Mouse (Mus musculus): Measurements from ENCODE around the gene Tigd4. TPM values are rescaled to one million over a fixed set of nuclear protein-coding genes. Genes with fewer than 3 reads are reported as not detected.

Gene Tigd4
- polyA plus RNA-seq, 1 experiment from 2014 or later, result 0.15 TPM

GRCm38 (mm10) chr3:84642942-84643341, 49.6 kb downstream of the Tigd4 start:
- no peaks in the 10 kb centered on the region for H3K36me3 ChIP-seq
- no peaks in the 10 kb centered on the region for H3K9me3 ChIP-seq
- no peak overlapping the region for H3K4me3 ChIP-seq
- no peaks in the 10 kb centered on the region for H3K27me3 ChIP-seq
- H3K9ac ChIP-seq, result no peak overlapping the region
- WGBS, result 63% methylated on average over 4 of the region's 4 CpGs
- no peak overlapping the region for H3K27ac ChIP-seq
- ATAC-seq (ENCODE audit: borderline replicate concordance, extremely low read depth, low FRiP score, low TSS enrichment), result no peak
- H3K4me2 ChIP-seq, result no peak overlapping the region
- H3K4me1 ChIP-seq, result peaks cover 9% of the 10 kb centered on the region; the same call in 1 of the 2 replicates

- H3K36me3 ChIP-seq, result no peaks in the 10 kb centered on the region
- ATAC-seq (ENCODE audit: borderline replicate concordance, extremely low read depth, low FRiP score, low TSS enrichment), result no peak
- H3K27me3 ChIP-seq, result no peaks in the 10 kb centered on the region
- no peak overlapping the region for H3K27ac ChIP-seq
- no peak overlapping the region for H3K9ac ChIP-seq
- no peak overlapping the region for H3K4me3 ChIP-seq
- H3K4me2 ChIP-seq, result no peak overlapping the region
- H3K4me1 ChIP-seq, result peaks cover 6% of the 10 kb centered on the region; the same call in 1 of the 2 replicates
- H3K9me3 ChIP-seq, result no peaks in the 10 kb centered on the region
- 66% methylated on average over 9 of the region's 9 CpGs for WGBS
Measured at GRCm38 (mm10) chr3:84645156-84646006, 52.0 kb downstream of the Tigd4 start.

- peaks cover 6% of the 10 kb centered on the region; the same call in 1 of the 2 replicates for H3K4me1 ChIP-seq
- no peaks in the 10 kb centered on the region for H3K27me3 ChIP-seq
- 86% methylated on average over 3 of the region's 3 CpGs for whole genome bisulfite sequencing
- no peak overlapping the region for H3K4me2 ChIP-seq
- H3K9ac ChIP-seq, result no peak overlapping the region
- no peak for ATAC-seq (ENCODE audit: borderline replicate concordance, extremely low read depth, low FRiP score, low TSS enrichment)
- no peak overlapping the region for H3K4me3 ChIP-seq
- H3K27ac ChIP-seq, result no peak overlapping the region
- H3K36me3 ChIP-seq, result no peaks in the 10 kb centered on the region
- no peaks in the 10 kb centered on the region for H3K9me3 ChIP-seq
Measured at GRCm38 (mm10) chr3:84646007-84646290, 52.6 kb downstream of the Tigd4 start.

- Histone ChIP-seq H3K9me3 (no peaks in the 10 kb centered on the region), H3K4me3 (no peak overlapping the region), H3K36me3 (no peaks in the 10 kb centered on the region), H3K27me3 (no peaks in the 10 kb centered on the region), H3K4me1 (peaks cover 6% of the 10 kb centered on the region; the same call in 1 of the 2 replicates), H3K27ac (no peak overlapping the region), H3K4me2 (no peak overlapping the region), H3K9ac (no peak overlapping the region)
- ATAC-seq (ENCODE audit: borderline replicate concordance, extremely low read depth, low FRiP score, low TSS enrichment), result no peak
- 73% methylated on average over 8 of the region's 8 CpGs for whole genome bisulfite sequencing
Measured at GRCm38 (mm10) chr3:84646331-84646845, 53.0 kb downstream of the Tigd4 start.

Other genes with a start within 250 kb of the Tigd4 start
- gene Fhdc1, start 113.1 kb upstream of the Tigd4 start, polyA plus RNA-seq (2015; fragmentation: Nextera tagmentation; extraction: Ambion mirVana), result 13.9 and 14.9 TPM in 2 replicates
- 55.1 and 60.8 TPM in 2 replicates for gene Arfip1, start 10.9 kb upstream of the Tigd4 start, polyA plus RNA-seq (2015; fragmentation: Nextera tagmentation; extraction: Ambion mirVana)
- gene Tmem154, start 72.6 kb downstream of the Tigd4 start, polyA plus RNA-seq (2015; fragmentation: Nextera tagmentation; extraction: Ambion mirVana), result 2.3 and 2.5 TPM in 2 replicates
- 8.7 and 9.4 TPM in 2 replicates for gene Fbxw7, start 221.7 kb downstream of the Tigd4 start, polyA plus RNA-seq (2015; fragmentation: Nextera tagmentation; extraction: Ambion mirVana)

All from lung, embryonic 15.5 days (tissue).